Mouse (Mus musculus) kidney, postnatal 25 days (tissue): ENCODE results near the gene Ndnf.

Experiments
- DNase-seq, 2 experiments: peaks; one replicate each; pipeline ENCODE4 v3.0.0; 2021; ENCODE audit warnings: mixed read lengths in 2 of 2

The Ndnf gene

DNA sequence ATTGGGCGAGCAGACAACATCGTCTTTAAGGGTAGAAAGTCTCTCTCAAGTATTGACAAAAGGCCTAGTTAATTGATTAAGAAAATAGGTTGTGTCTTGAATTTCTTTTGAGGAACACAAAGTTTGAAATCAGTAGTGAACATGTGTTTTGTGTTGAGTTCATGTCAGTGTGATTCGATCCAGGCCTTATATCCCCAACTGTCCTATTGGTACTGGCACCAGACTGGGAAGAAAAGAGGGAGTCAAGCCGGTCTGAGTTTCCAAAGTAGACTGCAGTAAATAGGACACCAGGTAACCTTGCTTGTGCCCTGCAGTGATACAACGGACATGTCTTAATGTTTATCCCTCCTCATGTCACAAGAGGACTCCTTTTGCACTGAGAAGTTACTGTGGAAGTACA is 87.8 kb downstream of the Ndnf start:
- DNase-seq, result no peak

DNA sequence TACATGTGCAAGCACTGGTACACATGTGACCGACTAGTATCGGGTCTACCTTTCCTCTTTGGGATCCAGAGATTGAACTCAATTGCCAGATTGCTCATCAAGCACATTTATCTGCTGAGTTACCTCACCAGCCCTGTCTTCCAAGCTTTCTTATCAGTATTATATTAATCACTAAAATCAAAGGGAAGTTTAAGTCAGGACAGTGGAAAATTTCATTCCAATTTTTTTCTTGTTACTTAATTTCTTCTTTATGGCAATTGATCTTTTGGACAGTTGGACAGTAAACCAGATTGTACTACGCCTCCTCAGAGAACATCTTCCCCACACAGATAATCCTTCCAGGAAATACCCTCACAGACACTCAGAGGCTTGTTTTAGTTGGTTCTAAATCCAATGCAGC is 88.7 kb downstream of the Ndnf start:
- DNase-seq, result no peak
